Mouse (Mus musculus): ENCODE results near the gene Pex1. TPM values are rescaled to one million over a fixed set of nuclear protein-coding genes. Genes with fewer than 3 reads are reported as not detected.

Pex1 gene
- 20.8 TPM for total RNA-seq (2023)

DNA sequence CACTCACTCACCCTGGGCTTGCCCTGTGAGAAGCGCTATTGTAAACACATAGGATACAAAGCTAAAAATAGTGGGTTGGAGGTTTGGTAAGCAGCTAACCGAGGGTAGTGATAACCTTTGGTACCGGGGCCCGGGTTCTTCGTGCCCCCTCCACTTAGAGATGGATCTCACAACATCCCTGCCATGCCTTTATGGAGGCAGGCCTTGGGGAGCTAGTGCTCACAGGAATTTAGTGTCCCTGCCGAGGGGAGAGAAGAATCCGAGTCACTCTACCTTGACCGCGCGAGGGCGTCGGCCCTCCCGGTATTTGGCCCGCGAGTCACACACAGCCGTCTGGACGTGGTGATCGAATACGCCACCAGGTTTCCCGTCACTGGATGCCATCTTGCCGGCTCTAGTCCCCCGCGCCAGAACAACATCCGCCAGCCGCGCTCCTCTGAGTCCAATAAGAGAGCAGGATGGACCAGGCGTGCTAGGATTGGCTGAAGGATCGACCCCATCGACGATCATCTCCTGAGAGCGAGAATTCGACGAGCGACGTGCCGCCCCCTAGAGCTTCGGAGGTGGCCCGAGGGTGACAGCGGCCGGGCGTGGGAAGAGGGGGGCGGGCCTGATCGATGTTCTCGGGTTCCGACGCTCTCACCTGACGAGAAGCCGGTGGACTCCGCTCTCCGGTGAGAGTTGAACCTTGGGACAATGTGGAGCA, at the start of gene Pex1:
Pex1 (plus strand) TSS at position 374 of the 706 bp plus-strand sequence.

DNA sequence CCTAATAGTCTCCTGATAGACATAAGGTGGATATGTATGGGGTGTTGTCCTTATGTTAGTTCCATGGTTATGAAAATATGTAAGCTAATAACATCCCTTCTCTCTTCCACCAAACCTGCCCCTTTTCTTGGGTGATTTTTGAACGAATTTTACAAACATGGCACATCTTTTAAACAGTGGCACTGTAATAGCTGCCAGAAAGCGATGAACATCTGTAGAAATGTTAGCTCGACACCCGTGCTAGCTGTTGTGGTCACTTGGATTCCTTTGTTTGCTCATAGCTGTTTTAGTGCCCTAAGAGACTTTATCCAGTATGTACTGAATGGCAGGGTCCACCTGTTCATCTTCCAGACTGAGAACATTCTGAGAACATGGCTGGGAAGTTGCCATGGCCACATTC, 24.6 kb upstream of the Pex1 start, which contains the start of gene 1700109H08Rik:
1700109H08Rik (plus strand) TSS at position 301 of the 400 bp plus-strand sequence.

DNA sequence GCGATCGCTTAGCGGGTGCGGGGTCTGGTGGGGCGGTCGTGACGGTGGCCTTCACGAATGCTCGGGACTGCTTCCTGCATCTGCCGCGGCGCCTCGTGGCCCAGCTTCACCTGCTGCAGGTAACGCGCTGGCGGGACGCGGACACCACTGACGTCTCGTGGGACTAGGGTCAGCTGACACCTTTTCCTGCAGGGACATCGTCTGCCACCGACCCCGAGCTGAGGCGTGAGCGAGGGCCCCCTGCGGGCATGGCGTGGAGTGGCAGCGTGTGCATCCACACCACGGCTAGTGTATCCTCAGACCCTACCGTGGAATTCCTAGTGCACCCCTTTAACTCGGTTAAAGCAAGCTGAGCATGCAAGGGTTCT, 517 bp downstream of the Pex1 start, which contains the start of gene Rbm48:
Rbm48 (minus strand) TSS at position 187 of the 368 bp plus-strand sequence.

DNA sequence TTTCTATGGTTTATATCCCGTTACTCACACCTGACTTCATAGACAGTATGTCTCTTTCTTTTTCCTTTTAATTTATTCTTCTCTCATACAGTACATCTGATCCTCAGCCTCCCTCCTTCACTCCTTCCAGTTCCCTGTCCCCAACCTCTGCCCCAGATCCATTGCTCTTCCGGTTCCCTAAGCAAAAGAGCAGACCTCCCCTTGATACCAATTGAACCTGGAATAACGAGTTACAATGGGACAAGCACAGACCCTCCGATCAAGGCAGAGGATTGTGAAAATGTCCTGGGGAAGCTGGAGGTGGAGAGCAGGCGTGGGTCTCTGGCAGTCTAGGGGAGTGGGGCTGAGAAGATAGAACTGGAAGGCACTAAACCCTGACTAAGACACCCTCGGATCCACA, 55.0 kb downstream of the Pex1 start, which contains the start of gene Tmbim7:
Tmbim7 (plus strand) TSS at position 301 of the 400 bp plus-strand sequence.

DNA sequence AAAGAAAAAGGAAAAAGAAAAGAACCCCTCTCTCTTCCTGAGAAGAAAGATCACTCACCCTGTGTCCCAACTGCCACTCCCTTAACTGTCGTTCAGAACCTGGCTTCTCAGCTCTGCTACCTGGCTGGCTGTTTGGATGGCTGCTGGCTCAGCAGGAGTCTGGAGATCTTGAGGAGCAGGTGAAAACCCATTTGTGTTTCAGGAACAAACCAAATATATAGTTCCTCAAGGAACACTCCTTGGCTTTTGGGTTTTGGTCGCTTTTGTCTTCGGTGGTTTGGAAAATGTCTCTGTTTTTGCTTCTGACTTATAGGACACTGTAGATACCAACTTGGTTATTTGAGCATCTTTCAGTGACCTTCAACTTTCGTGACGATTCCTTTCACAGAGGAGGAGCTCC, 61.2 kb downstream of the Pex1 start, which contains the start of gene Gatad1:
Gatad1 (minus strand) TSS at position 101 of the 400 bp plus-strand sequence.

Other genes starting within 250 kb of the Pex1 start
- 97.9 TPM for gene Fam133b, start 52.2 kb upstream of the Pex1 start, total RNA-seq (2023)
- 32.3 TPM for gene 1700109H08Rik, start 24.5 kb upstream of the Pex1 start, total RNA-seq (2023)
- 82.6 TPM for gene Rbm48, start 519 bp downstream of the Pex1 start, total RNA-seq (2023)
- gene Tmbim7, start 55.1 kb downstream of the Pex1 start, total RNA-seq (2023) = not detected
- gene Gatad1, start 61.1 kb downstream of the Pex1 start, total RNA-seq (2023) = 48.0 TPM
- 100 TPM for gene Ankib1, start 206.9 kb downstream of the Pex1 start, total RNA-seq (2023)
- gene Krit1, start 207.1 kb downstream of the Pex1 start, total RNA-seq (2023) = 88.9 TPM
- gene Lrrd1, start 249.1 kb downstream of the Pex1 start, total RNA-seq (2023) = not detected

Data from CD4-positive naive resting alpha-beta T cell, adult 57 days (primary cell).